Mouse (Mus musculus) heart, adult 2 months (tissue): ENCODE measurements at regions not wholly inside any gene's neighbourhood (a gene's known extent, or its start where the extent isn't known, plus 50 kb on each side); places are given as distances from the start of the nearest gene placed in this dataset.

Experiments
- DNase-seq, 2 experiments: peaks; one replicate each; pipeline ENCODE4 v3.0.0; 2021
- H3K27ac ChIP-seq: fragments of 200-600 bp; 2 replicates; pipeline ENCODE4 v1.8.1; 2022
- H3K27me3 ChIP-seq: fragments of 200-500 bp; 2 replicates; pipeline ENCODE4 v1.6.1; 2012; ENCODE audit warnings: mild to moderate bottlenecking, low read length, inconsistent platforms, mixed read lengths; ENCODE audit not compliant: control insufficient read depth, insufficient read depth
- H3K36me3 ChIP-seq: fragments of 200-500 bp; 2 replicates; pipeline ENCODE4 v1.6.1; 2012; ENCODE audit warnings: low read length, inconsistent platforms; ENCODE audit not compliant: control insufficient read depth, insufficient read depth
- H3K4me1 ChIP-seq: fragments of 200-500 bp; 2 replicates; pipeline ENCODE4 v1.6.1; 2011; ENCODE audit warnings: low read length; ENCODE audit not compliant: control insufficient read depth, insufficient read depth
- H3K4me3 ChIP-seq: fragments of 200-600 bp; 2 replicates; pipeline ENCODE4 v1.8.1; 2022
- H3K79me2 ChIP-seq: fragments of 200-500 bp; replicated peaks from 2 replicates; pipeline ENCODE4 v1.6.1; 2012; ENCODE audit warnings: mild to moderate bottlenecking, inconsistent platforms, low read length, moderate library complexity, mixed read lengths; ENCODE audit not compliant: control insufficient read depth, insufficient read depth
- H3K9ac ChIP-seq: fragments of 200-500 bp; 2 replicates; pipeline ENCODE4 v1.6.1; 2012; ENCODE audit warnings: low read depth, mild to moderate bottlenecking, control low read depth, inconsistent platforms, low read length, mixed read lengths
- CTCF ChIP-seq: fragments of 200-600 bp; IDR thresholded peaks from 2 replicates; pipeline ENCODE4 v1.8.1; 2022; ENCODE audit warnings: antibody characterized with exemption, mild to moderate bottlenecking, moderate library complexity
- EP300 ChIP-seq: fragments of 200-500 bp; IDR thresholded peaks from 2 replicates; pipeline ENCODE4 v1.6.1; 2011; ENCODE audit warnings: low read depth, low read length, control low read depth; ENCODE audit not compliant: insufficient read depth
- POLR2A ChIP-seq: fragments of 200-500 bp; IDR thresholded peaks from 2 replicates; pipeline ENCODE4 v1.6.1; 2011; ENCODE audit warnings: mild to moderate bottlenecking, low read depth, low read length, control low read depth; ENCODE audit not compliant: insufficient read depth
- WGBS: fragments of 180-500 bp; shearing (Covaris S2); methylation state at CpG from one replicate; pipeline ENCODE4 v1.1.7; 2018; 5-methylcytosine and 5-hydroxymethylcytosine counted together
- intact Hi-C: fragments of 180-260 bp; cut with DNase I; formaldehyde crosslinking; loops from one replicate; pipeline ENCODE4 v1.15.1; 2025

- no peaks in the 10 kb centered on the region for H3K4me1 ChIP-seq
- H3K27me3 ChIP-seq: no peaks in the 10 kb centered on the region
- no peak for TF ChIP-seq POLR2A
- no peak for TF ChIP-seq CTCF
- no peak for TF ChIP-seq EP300
- no peak overlapping the region for H3K27ac ChIP-seq
- no peak for DNase-seq
- no peaks in the 10 kb centered on the region for H3K36me3 ChIP-seq
- intact Hi-C loops: no loop called here
- H3K9ac ChIP-seq: no peak overlapping the region
- H3K79me2 ChIP-seq: no peaks in the 10 kb centered on the region
- 66% methylated on average over 1 of the region's 1 CpGs for WGBS
- H3K4me3 ChIP-seq: no peak overlapping the region
These were observed 648.0 kb upstream of the Nova1 start for GRCm38 (mm10) chr12:47466740-47467139.

- intact Hi-C loops: no loop called here
- no peak overlapping the region for H3K27ac ChIP-seq
- no peak for TF ChIP-seq CTCF
- no peak for TF ChIP-seq POLR2A
- no peak for TF ChIP-seq EP300
These were observed 647.2 kb upstream of the Nova1 start for GRCm38 (mm10) chr12:47465924-47466323.

DNA sequence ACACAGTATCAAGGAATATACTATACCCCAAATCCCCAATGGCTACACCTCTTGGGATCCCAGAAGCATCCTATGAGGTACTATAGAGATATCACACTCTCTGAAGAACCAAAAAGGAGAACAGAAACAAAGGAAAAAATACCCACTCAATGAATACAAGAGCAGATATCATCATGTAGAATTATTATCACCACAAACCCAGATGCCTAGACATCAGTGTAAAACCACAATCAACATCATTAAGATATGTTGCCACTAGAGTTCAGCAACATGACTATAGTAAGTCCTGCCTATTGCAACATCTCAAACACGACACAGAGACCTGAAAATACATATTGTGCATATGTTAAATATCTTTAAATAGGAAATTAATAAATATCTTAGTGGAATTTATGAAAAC, 612.9 kb upstream of the Nova1 start:
- Histone ChIP-seq H3K36me3 (no peaks in the 10 kb centered on the region), H3K4me3 (no peak overlapping the region), H3K27me3 (no peaks in the 10 kb centered on the region), H3K4me1 (no peaks in the 10 kb centered on the region), H3K79me2 (no peaks in the 10 kb centered on the region), H3K9ac (no peak overlapping the region), H3K27ac (no peak overlapping the region)
- no peak for DNase-seq
- TF ChIP-seq POLR2A (no peak), EP300 (no peak), CTCF (no peak)
- 36% methylated on average over 1 of the region's 1 CpGs for WGBS
- intact Hi-C loops: no loop called here

More at GRCm38 (mm10) chr12:47465924-47466323, 647.2 kb upstream of the Nova1 start:
- 65% methylated on average over 5 of the region's 5 CpGs for whole genome bisulfite sequencing
- Histone ChIP-seq H3K36me3 (no peaks in the 10 kb centered on the region), H3K9ac (no peak overlapping the region), H3K4me1 (no peaks in the 10 kb centered on the region), H3K4me3 (no peak overlapping the region), H3K79me2 (no peaks in the 10 kb centered on the region), H3K27me3 (no peaks in the 10 kb centered on the region)
- DNase-seq: no peak

DNA sequence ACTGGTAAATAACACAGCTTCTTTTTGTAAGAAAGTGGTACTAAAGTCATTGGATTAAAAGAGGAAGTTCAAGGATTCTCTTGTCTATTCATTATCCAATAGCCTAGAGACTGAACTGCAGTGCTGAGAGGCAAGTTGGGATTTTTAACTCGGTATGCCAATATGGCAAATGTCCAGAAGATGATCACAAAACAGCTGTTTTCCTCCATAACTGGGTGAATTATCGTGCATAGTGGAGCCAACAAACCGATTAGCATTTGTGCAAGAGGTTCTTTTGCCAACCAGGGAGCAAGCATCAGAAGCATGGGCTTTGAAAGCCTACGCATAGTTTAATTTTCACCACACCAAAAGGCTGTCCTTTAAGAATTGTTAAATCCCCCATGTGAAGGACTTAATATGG, 593.5 kb upstream of the Nova1 start:
- WGBS: 62% methylated on average over 4 of the region's 4 CpGs
- Histone ChIP-seq H3K27ac (no peak overlapping the region), H3K27me3 (no peaks in the 10 kb centered on the region), H3K9ac (no peak overlapping the region), H3K79me2 (no peaks in the 10 kb centered on the region), H3K4me1 (no peaks in the 10 kb centered on the region), H3K36me3 (no peaks in the 10 kb centered on the region), H3K4me3 (no peak overlapping the region)
- no peak for TF ChIP-seq POLR2A
- no peak for TF ChIP-seq CTCF
- no peak for TF ChIP-seq EP300
- intact Hi-C loops: no loop called here
- DNase-seq: no peak

- DNase-seq: no peak
- Histone ChIP-seq H3K79me2 (no peaks in the 10 kb centered on the region), H3K27ac (no peak overlapping the region), H3K9ac (no peak overlapping the region), H3K4me1 (no peaks in the 10 kb centered on the region), H3K4me3 (no peak overlapping the region), H3K27me3 (no peaks in the 10 kb centered on the region), H3K36me3 (no peaks in the 10 kb centered on the region)
- WGBS: 54% methylated on average over 2 of the region's 2 CpGs
- TF ChIP-seq POLR2A (no peak), EP300 (no peak)
- intact Hi-C loops: no loop called here
These were observed 587.8 kb upstream of the Nova1 start for GRCm38 (mm10) chr12:47406563-47406962.

GRCm38 (mm10) chr12:47406131-47406530, 587.4 kb upstream of the Nova1 start:
- WGBS: 83% methylated on average over 2 of the region's 2 CpGs
- intact Hi-C loops: no loop called here
- Histone ChIP-seq H3K4me3 (no peak overlapping the region), H3K27me3 (no peaks in the 10 kb centered on the region), H3K36me3 (no peaks in the 10 kb centered on the region), H3K27ac (no peak overlapping the region), H3K79me2 (no peaks in the 10 kb centered on the region), H3K4me1 (no peaks in the 10 kb centered on the region), H3K9ac (no peak overlapping the region)
- DNase-seq: no peak
- TF ChIP-seq POLR2A: no peak
- no peak for TF ChIP-seq CTCF
- TF ChIP-seq EP300: no peak
